Mouse (Mus musculus): ENCODE measurements around the gene Ccdc6. TPM values are rescaled to one million over a fixed set of nuclear protein-coding genes. Genes with fewer than 3 reads are reported as not detected.

The Ccdc6 gene
- total and polyA plus RNA-seq, 3 experiments, result 25.4 to 143 (median 42.0) TPM

GRCm38 (mm10) chr10:70186586-70186985, 89.7 kb downstream of the Ccdc6 start:
- Histone ChIP-seq H3K36me3 (ENCODE audit: control insufficient read depth in 1 of 2, insufficient read depth in 2 of 2, low read length in 2 of 2) (peaks cover 0 to 5% of the 10 kb centered on the region in 2 experiments; a peak in 2 of 4 replicates), H3K79me2 (ENCODE audit: control insufficient read depth, insufficient read depth, low read length, poor library complexity) (no peaks in the 10 kb centered on the region), H3K9ac (ENCODE audit: control insufficient read depth, low read depth, low read length, poor library complexity, severe bottlenecking) (no peak overlapping the region), H3K4me1 (ENCODE audit: control insufficient read depth in 1 of 2, insufficient read depth in 2 of 2, low read length in 2 of 2) (peaks cover 3 to 7% of the 10 kb centered on the region in 2 experiments; a peak in 1 of 4 replicates), H3K4me3 (ENCODE audit: control insufficient read depth in 1 of 2, insufficient read depth in 1 of 2, low read depth in 2 of 2, low read length in 2 of 2) (no peak overlapping the region), H3K27me3 (ENCODE audit: control insufficient read depth in 1 of 2, insufficient read depth in 2 of 2, low read length in 2 of 2) (no peaks in the 10 kb centered on the region), H3K9me3 (replicated peaks; ENCODE audit: insufficient read depth, low read length) (no peaks in the 10 kb centered on the region), H3K27ac (ENCODE audit: control insufficient read depth, low read depth, low read length) (no peak overlapping the region)
- TF ChIP-seq CTCF (IDR thresholded peaks at IDR 0.05 in 2 of 3, conservative IDR thresholded peaks at IDR 0.05 in 1 of 3; ENCODE audit: control insufficient read depth in 1 of 3, insufficient read depth in 1 of 3, low read depth in 2 of 3, low read length in 3 of 3, poor library complexity in 1 of 3, severe bottlenecking in 1 of 3), result no peak
- no peak for TF ChIP-seq USF2 (IDR thresholded peaks at IDR 0.05; ENCODE audit: borderline replicate concordance in 1 of 2, insufficient read depth in 1 of 2, low read depth in 1 of 2, low read length in 2 of 2)
- no peak for TF ChIP-seq ZKSCAN1 (IDR thresholded peaks at IDR 0.05; ENCODE audit: low read depth, low read length)
- no peak for TF ChIP-seq MYC (IDR thresholded peaks at IDR 0.05; ENCODE audit: low read depth, low read length)
- no peak for TF ChIP-seq UBTF (IDR thresholded peaks at IDR 0.05; ENCODE audit: borderline replicate concordance, insufficient read depth, low read depth, low read length)
- TF ChIP-seq MAZ (IDR thresholded peaks at IDR 0.05; ENCODE audit: low read depth, low read length), result no peak
- no peak for TF ChIP-seq JUND (IDR thresholded peaks at IDR 0.05; ENCODE audit: low read depth, low read length)
- TF ChIP-seq RAD21 (IDR thresholded peaks at IDR 0.05; ENCODE audit: low read depth, low read length), result no peak
- no peak for TF ChIP-seq POLR2A (IDR thresholded peaks at IDR 0.05; ENCODE audit: control insufficient read depth in 1 of 2, insufficient read depth in 1 of 2, low read depth in 1 of 2, low read length in 2 of 2, poor library complexity in 1 of 2)
- no peak for DNase-seq (ENCODE audit: low read depth, low spot score)

GRCm38 (mm10) chr10:70189864-70190263, 92.9 kb downstream of the Ccdc6 start:
- Histone ChIP-seq H3K27me3 (ENCODE audit: control insufficient read depth in 1 of 2, insufficient read depth in 2 of 2, low read length in 2 of 2) (no peaks in the 10 kb centered on the region), H3K9ac (ENCODE audit: control insufficient read depth, low read depth, low read length, poor library complexity, severe bottlenecking) (no peak overlapping the region), H3K4me3 (ENCODE audit: control insufficient read depth in 1 of 2, insufficient read depth in 1 of 2, low read depth in 2 of 2, low read length in 2 of 2) (no peak overlapping the region), H3K36me3 (ENCODE audit: control insufficient read depth in 1 of 2, insufficient read depth in 2 of 2, low read length in 2 of 2) (peaks cover 3 to 6% of the 10 kb centered on the region in 2 experiments), H3K4me1 (ENCODE audit: control insufficient read depth in 1 of 2, insufficient read depth in 2 of 2, low read length in 2 of 2) (peaks cover 0 to 6% of the 10 kb centered on the region in 2 experiments; a peak in 2 of 4 replicates), H3K9me3 (replicated peaks; ENCODE audit: insufficient read depth, low read length) (no peaks in the 10 kb centered on the region), H3K27ac (ENCODE audit: control insufficient read depth, low read depth, low read length) (no peak overlapping the region), H3K79me2 (ENCODE audit: control insufficient read depth, insufficient read depth, low read length, poor library complexity) (no peaks in the 10 kb centered on the region)
- no peak for DNase-seq (ENCODE audit: low read depth, low spot score)
- TF ChIP-seq TCF12 (IDR thresholded peaks at IDR 0.05; ENCODE audit: low read depth, low read length) (no peak), CTCF (IDR thresholded peaks at IDR 0.05 in 2 of 3, conservative IDR thresholded peaks at IDR 0.05 in 1 of 3; ENCODE audit: control insufficient read depth in 1 of 3, insufficient read depth in 1 of 3, low read depth in 2 of 3, low read length in 3 of 3, poor library complexity in 1 of 3, severe bottlenecking in 1 of 3) (peak in 1 of 3 experiments; percentile 29; a peak in 2 of 6 replicates)

- H3K4me3 ChIP-seq (ENCODE audit: control insufficient read depth in 1 of 2, insufficient read depth in 1 of 2, low read depth in 2 of 2, low read length in 2 of 2), result no peak overlapping the region
- no peaks in the 10 kb centered on the region for H3K79me2 ChIP-seq (ENCODE audit: control insufficient read depth, insufficient read depth, low read length, poor library complexity)
- DNase-seq (ENCODE audit: low read depth, low spot score), result no peak
- no peak for TF ChIP-seq SMC3 (IDR thresholded peaks at IDR 0.05; ENCODE audit: low read depth, low read length)
- TF ChIP-seq USF1 (IDR thresholded peaks at IDR 0.05; ENCODE audit: low read depth, low read length), result no peak
- TF ChIP-seq USF2 (IDR thresholded peaks at IDR 0.05; ENCODE audit: borderline replicate concordance in 1 of 2, insufficient read depth in 1 of 2, low read depth in 1 of 2, low read length in 2 of 2), result no peak
- no peak for TF ChIP-seq MAZ (IDR thresholded peaks at IDR 0.05; ENCODE audit: low read depth, low read length)
- no peaks in the 10 kb centered on the region for H3K9me3 ChIP-seq (replicated peaks; ENCODE audit: insufficient read depth, low read length)
- H3K4me1 ChIP-seq (ENCODE audit: control insufficient read depth in 1 of 2, insufficient read depth in 2 of 2, low read length in 2 of 2), result peaks cover 0 to 17% of the 10 kb centered on the region in 2 experiments; a peak in 2 of 4 replicates
- H3K27me3 ChIP-seq (ENCODE audit: control insufficient read depth in 1 of 2, insufficient read depth in 2 of 2, low read length in 2 of 2), result no peaks in the 10 kb centered on the region
- no peak overlapping the region for H3K27ac ChIP-seq (ENCODE audit: control insufficient read depth, low read depth, low read length)
- no peak overlapping the region for H3K9ac ChIP-seq (ENCODE audit: control insufficient read depth, low read depth, low read length, poor library complexity, severe bottlenecking)
- H3K36me3 ChIP-seq (ENCODE audit: control insufficient read depth in 1 of 2, insufficient read depth in 2 of 2, low read length in 2 of 2), result peaks cover 0 to 14% of the 10 kb centered on the region in 2 experiments; a peak in 2 of 4 replicates
Observed at GRCm38 (mm10) chr10:70194283-70194682, 97.4 kb downstream of the Ccdc6 start.
